Mouse (Mus musculus): ENCODE results near the gene Glrp1. TPM values are rescaled to one million over a fixed set of nuclear protein-coding genes. Genes with fewer than 3 reads are reported as not detected.

Glrp1 gene
- polyA plus RNA-seq, 1 experiment from 2014 or later: 0.11 TPM

DNA sequence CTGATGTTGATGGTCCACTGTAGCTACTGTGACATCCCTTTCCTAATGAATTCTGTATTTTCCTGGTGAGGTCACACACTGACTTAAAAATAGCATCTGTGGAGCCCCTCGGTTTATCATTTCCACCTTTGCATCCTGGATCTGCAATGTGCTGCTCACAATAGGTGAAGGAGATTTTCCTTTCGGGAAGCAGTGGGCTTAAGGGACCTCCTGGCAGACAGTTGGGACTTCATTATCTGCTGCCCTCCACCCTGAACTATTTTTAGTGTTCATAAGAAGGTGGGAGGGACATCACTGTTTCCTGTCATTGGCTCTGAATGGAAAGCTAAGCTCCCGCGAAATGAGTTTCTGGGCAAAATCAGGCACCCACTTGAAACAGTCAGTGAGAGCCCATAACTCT is 20.9 kb downstream of the Glrp1 start:
- no peak overlapping the region for H3K27ac ChIP-seq (ENCODE audit: low read depth, low read length)
- H3K9ac ChIP-seq (ENCODE audit: low read depth, low read length): no peak overlapping the region
- H3K4me3 ChIP-seq (ENCODE audit: low read length): no peak overlapping the region
- WGBS: 64% methylated on average over 4 of the region's 4 CpGs
- H3K9me3 ChIP-seq (ENCODE audit: control insufficient read depth, low read length): no peaks in the 10 kb centered on the region
- H3K4me1 ChIP-seq (ENCODE audit: control insufficient read depth, insufficient read depth, low read length): no peaks in the 10 kb centered on the region
- no peak for ATAC-seq (ENCODE audit: low FRiP score, low TSS enrichment)
- H3K4me2 ChIP-seq (replicated peaks; ENCODE audit: low read depth, low read length): no peak overlapping the region
- no peaks in the 10 kb centered on the region for H3K27me3 ChIP-seq (ENCODE audit: control insufficient read depth, insufficient read depth, low read length)
- H3K36me3 ChIP-seq (ENCODE audit: control insufficient read depth, insufficient read depth, low read length): no peaks in the 10 kb centered on the region

DNA sequence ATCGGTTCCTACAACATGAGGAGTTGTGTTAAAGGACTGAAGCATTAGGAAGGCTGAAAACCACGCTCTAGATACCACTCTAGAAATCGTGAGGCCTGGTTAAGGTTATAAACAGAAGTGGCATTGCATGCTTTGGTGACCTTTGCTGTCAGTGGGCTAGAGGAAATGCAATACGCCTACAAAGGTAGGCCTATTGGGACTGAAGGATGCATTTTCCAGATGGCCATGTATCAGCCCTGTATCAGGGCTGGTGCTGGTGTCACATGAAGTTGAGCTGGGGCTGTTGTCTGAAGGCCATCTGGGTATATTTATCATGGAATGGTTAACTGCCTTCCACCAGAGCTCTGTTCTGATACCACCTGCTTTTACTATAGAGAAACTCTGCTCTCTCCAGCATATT is 23.5 kb downstream of the Glrp1 start:
- 56% methylated on average over 4 of the region's 4 CpGs for whole genome bisulfite sequencing
- no peaks in the 10 kb centered on the region for H3K27me3 ChIP-seq (ENCODE audit: control insufficient read depth, insufficient read depth, low read length)
- no peak for ATAC-seq (ENCODE audit: low FRiP score, low TSS enrichment)

DNA sequence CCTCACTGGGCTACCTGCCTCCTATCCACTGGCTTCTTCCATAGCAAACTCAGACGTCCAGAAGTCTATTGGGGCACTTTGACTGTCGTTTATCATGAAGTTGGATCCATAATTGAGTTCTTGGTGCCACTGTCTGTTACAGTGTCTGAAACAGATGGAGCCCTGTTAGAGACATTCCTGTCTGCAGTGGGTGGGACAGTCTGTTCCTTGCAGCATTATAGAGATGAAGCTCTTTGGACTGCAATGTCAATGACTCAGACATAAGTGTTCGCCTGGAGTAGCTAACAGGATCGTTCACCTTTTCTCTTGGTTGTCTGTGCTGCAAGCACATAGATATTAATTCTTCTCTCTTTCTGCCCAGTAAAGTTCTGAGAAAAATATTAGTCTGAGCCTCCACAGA is 25.8 kb downstream of the Glrp1 start:
- no peaks in the 10 kb centered on the region for H3K9me3 ChIP-seq (ENCODE audit: control insufficient read depth, low read length)
- H3K27me3 ChIP-seq (ENCODE audit: control insufficient read depth, insufficient read depth, low read length): no peaks in the 10 kb centered on the region
- no peak overlapping the region for H3K9ac ChIP-seq (ENCODE audit: low read depth, low read length)
- H3K27ac ChIP-seq (ENCODE audit: low read depth, low read length): no peak overlapping the region
- ATAC-seq (ENCODE audit: low FRiP score, low TSS enrichment): no peak
- no peak overlapping the region for H3K4me3 ChIP-seq (ENCODE audit: low read length)
- WGBS: 78% methylated on average over 4 of the region's 4 CpGs
- H3K4me1 ChIP-seq (ENCODE audit: control insufficient read depth, insufficient read depth, low read length): no peaks in the 10 kb centered on the region
- H3K36me3 ChIP-seq (ENCODE audit: control insufficient read depth, insufficient read depth, low read length): no peaks in the 10 kb centered on the region
- H3K4me2 ChIP-seq (replicated peaks; ENCODE audit: low read depth, low read length): no peak overlapping the region

More for the DNA sequence above, 23.5 kb downstream of the Glrp1 start:
- Histone ChIP-seq H3K9me3 (ENCODE audit: control insufficient read depth, low read length) (no peaks in the 10 kb centered on the region), H3K9ac (ENCODE audit: low read depth, low read length) (no peak overlapping the region), H3K4me2 (replicated peaks; ENCODE audit: low read depth, low read length) (no peak overlapping the region), H3K4me3 (ENCODE audit: low read length) (no peak overlapping the region), H3K4me1 (ENCODE audit: control insufficient read depth, insufficient read depth, low read length) (no peaks in the 10 kb centered on the region), H3K36me3 (ENCODE audit: control insufficient read depth, insufficient read depth, low read length) (no peaks in the 10 kb centered on the region), H3K27ac (ENCODE audit: low read depth, low read length) (no peak overlapping the region)

DNA sequence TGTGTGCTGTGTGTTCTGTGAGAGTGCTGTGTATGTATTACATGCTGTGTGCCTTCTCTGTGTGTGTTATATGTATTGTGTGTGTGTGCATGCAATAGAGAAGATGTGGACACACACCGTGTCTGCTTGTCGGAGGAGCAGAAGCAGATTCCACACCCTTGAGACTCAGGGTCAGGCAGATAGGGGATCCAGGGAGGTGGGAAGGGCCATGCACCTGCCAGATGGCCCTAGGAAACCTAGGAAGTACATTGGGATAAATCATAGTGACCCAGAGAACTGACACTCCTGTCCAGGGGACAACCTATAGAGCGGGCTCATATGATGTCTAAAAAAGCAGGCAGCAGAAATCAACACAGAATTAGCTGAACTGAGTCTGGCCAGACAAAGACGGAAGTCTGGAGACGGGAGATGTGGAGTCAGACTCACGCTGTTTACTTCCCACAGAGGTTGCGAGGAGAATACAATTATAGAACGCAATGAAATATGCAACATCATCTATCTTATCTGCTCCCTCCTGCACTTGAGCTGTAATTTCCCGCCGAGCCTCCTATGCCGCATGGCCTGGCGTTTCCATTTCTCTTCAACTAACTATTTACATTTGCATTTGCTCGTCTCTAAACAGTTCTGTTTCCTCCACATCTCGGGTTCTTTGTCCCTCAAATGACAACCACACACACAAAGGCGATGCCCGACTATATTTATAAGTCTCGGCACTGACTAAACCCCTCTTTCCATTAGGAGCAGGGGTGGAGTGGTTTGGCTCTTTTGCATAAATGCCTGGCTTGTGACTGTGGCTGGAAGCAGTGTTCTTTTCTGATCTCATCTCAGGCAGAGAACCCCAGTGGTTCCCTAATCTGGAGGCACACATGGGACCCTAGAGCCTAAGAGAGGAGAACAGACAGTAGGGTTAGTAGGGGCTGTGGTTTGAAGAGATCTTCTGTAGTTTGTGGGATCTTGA is 27.4 kb downstream of the Glrp1 start:
- Histone ChIP-seq H3K9me3 (ENCODE audit: control insufficient read depth, low read length) (no peaks in the 10 kb centered on the region), H3K4me3 (ENCODE audit: low read length) (no peak overlapping the region), H3K27ac (ENCODE audit: low read depth, low read length) (no peak overlapping the region), H3K4me2 (replicated peaks; ENCODE audit: low read depth, low read length) (no peak overlapping the region), H3K9ac (ENCODE audit: low read depth, low read length) (no peak overlapping the region), H3K4me1 (ENCODE audit: control insufficient read depth, insufficient read depth, low read length) (peaks cover 3% of the 10 kb centered on the region; the same call in 1 of the 2 replicates), H3K36me3 (ENCODE audit: control insufficient read depth, insufficient read depth, low read length) (no peaks in the 10 kb centered on the region), H3K27me3 (ENCODE audit: control insufficient read depth, insufficient read depth, low read length) (no peaks in the 10 kb centered on the region)
- WGBS: 73% methylated on average over 17 of the region's 17 CpGs
- no peak for ATAC-seq (ENCODE audit: low FRiP score, low TSS enrichment)

DNA sequence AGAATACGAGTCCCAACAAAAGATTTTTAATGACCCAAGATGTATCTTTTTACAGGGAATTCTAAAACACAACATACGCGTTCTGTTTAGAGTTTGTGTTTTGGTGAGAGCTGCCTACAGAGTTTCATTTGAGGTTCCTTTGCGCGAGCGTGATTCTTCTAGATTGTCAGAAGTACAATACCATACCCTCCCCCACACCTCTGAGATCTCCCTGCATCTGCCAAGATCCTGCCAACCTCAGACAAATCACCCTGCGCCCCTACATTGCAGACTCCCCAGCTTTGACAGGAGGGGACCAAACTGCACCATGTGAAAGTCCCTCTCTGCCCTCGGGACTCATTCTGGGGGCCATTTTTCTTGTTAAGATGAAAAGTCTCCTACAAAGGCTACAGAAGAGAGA is 29.3 kb downstream of the Glrp1 start:
- no peak for ATAC-seq (ENCODE audit: low FRiP score, low TSS enrichment)
- no peak overlapping the region for H3K4me3 ChIP-seq (ENCODE audit: low read length)
- no peak overlapping the region for H3K27ac ChIP-seq (ENCODE audit: low read depth, low read length)
- 69% methylated on average over 8 of the region's 8 CpGs for WGBS
- peaks cover 20% of the 10 kb centered on the region for H3K4me1 ChIP-seq (ENCODE audit: control insufficient read depth, insufficient read depth, low read length)
- no peaks in the 10 kb centered on the region for H3K36me3 ChIP-seq (ENCODE audit: control insufficient read depth, insufficient read depth, low read length)
- no peaks in the 10 kb centered on the region for H3K9me3 ChIP-seq (ENCODE audit: control insufficient read depth, low read length)
- no peak overlapping the region for H3K9ac ChIP-seq (ENCODE audit: low read depth, low read length)
- H3K27me3 ChIP-seq (ENCODE audit: control insufficient read depth, insufficient read depth, low read length): no peaks in the 10 kb centered on the region
- no peak overlapping the region for H3K4me2 ChIP-seq (replicated peaks; ENCODE audit: low read depth, low read length)

DNA sequence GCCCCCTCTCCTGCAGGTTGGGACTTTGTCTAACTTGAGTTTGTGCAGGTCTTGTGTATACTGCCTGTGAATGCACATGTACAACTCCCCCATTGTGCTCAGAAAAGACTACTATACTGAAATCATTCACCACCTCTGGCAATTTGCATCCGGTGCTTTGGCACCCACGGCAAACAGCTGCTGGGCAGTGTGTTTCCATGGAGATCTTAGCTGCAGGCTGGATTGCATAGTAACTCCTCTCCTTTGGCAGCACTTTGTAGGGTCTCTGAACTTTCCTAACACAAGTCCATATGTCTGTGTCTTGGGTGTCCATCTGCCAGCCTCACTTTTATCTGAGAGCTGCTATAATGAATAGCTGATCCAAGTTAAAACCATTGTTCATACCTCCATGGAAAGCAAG is 31.7 kb downstream of the Glrp1 start:
- no peaks in the 10 kb centered on the region for H3K27me3 ChIP-seq (ENCODE audit: control insufficient read depth, insufficient read depth, low read length)
- no peak overlapping the region for H3K4me2 ChIP-seq (replicated peaks; ENCODE audit: low read depth, low read length)
- no peak overlapping the region for H3K9ac ChIP-seq (ENCODE audit: low read depth, low read length)
- H3K27ac ChIP-seq (ENCODE audit: low read depth, low read length): no peak overlapping the region
- H3K4me1 ChIP-seq (ENCODE audit: control insufficient read depth, insufficient read depth, low read length): peaks cover 39% of the 10 kb centered on the region
- H3K4me3 ChIP-seq (ENCODE audit: low read length): no peak overlapping the region
- H3K9me3 ChIP-seq (ENCODE audit: control insufficient read depth, low read length): no peaks in the 10 kb centered on the region
- no peaks in the 10 kb centered on the region for H3K36me3 ChIP-seq (ENCODE audit: control insufficient read depth, insufficient read depth, low read length)
- whole genome bisulfite sequencing: 26% methylated on average over 2 of the region's 2 CpGs
- ATAC-seq (ENCODE audit: low FRiP score, low TSS enrichment): no peak

DNA sequence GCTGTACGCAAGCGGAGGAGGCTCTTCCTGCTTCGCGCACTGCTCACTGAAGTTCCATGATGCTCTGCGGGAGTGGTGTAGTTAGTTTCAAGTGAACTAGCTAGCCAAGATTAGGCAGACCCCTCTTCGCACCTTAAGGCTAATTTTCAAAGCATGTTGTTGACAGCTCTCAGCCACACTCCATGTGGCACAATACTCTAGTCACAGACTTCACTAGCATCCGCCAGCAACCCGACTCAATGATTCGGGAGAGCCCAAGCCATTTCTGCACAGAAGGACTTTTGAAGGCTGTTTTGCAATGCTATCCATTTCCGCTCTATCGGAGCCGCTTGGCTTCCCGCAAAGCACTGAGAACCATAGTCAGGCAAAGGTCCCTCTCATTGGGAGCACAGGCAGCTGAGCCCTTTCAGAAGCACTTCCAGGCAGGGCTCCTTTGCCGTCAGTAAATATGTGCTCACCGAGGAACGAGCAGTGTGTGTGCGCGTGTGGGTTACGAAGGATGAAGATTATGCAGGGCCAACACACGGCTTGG is 33.2 kb downstream of the Glrp1 start:
- 77% methylated on average over 20 of the region's 20 CpGs for WGBS
- H3K27me3 ChIP-seq (ENCODE audit: control insufficient read depth, insufficient read depth, low read length): no peaks in the 10 kb centered on the region
- no peaks in the 10 kb centered on the region for H3K9me3 ChIP-seq (ENCODE audit: control insufficient read depth, low read length)
- no peaks in the 10 kb centered on the region for H3K36me3 ChIP-seq (ENCODE audit: control insufficient read depth, insufficient read depth, low read length)
- H3K4me2 ChIP-seq (replicated peaks; ENCODE audit: low read depth, low read length): no peak overlapping the region
- H3K9ac ChIP-seq (ENCODE audit: low read depth, low read length): no peak overlapping the region
- peaks cover 50% of the 10 kb centered on the region for H3K4me1 ChIP-seq (ENCODE audit: control insufficient read depth, insufficient read depth, low read length)
- peak overlapping the region; percentile 91 for H3K27ac ChIP-seq (ENCODE audit: low read depth, low read length)
- ATAC-seq (ENCODE audit: low FRiP score, low TSS enrichment): no peak
- no peak overlapping the region for H3K4me3 ChIP-seq (ENCODE audit: low read length)

DNA sequence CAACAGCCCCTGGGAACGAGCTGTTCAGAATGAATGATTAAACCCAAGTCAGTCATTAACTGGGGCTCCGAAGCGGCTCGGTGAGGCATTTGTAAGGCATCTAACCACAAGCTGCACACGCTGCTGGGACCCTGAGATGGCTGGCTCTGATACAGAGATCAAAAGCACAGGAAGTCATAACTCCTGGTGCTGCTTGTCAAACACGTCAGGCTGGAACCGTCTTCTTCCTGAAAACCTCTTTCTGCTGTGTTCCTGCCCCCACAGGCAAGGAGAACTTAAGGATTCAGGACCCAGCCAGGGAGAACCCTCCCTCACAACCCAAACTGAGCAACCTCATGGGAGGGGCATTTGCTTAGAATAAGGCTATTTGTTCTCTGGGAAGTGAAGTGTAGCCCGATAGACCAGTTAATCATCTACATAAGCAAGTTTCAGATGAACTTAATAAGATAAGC is 34.3 kb downstream of the Glrp1 start:
- H3K9me3 ChIP-seq (ENCODE audit: control insufficient read depth, low read length): no peaks in the 10 kb centered on the region
- no peak overlapping the region for H3K9ac ChIP-seq (ENCODE audit: low read depth, low read length)
- 2% methylated on average over 8 of the region's 8 CpGs for WGBS
- no peak overlapping the region for H3K4me3 ChIP-seq (ENCODE audit: low read length)
- ATAC-seq (ENCODE audit: low FRiP score, low TSS enrichment): peak; percentile 89
- H3K36me3 ChIP-seq (ENCODE audit: control insufficient read depth, insufficient read depth, low read length): no peaks in the 10 kb centered on the region
- peak overlapping the region; percentile 91 for H3K27ac ChIP-seq (ENCODE audit: low read depth, low read length)
- H3K4me2 ChIP-seq (replicated peaks; ENCODE audit: low read depth, low read length): no peak overlapping the region
- no peaks in the 10 kb centered on the region for H3K27me3 ChIP-seq (ENCODE audit: control insufficient read depth, insufficient read depth, low read length)
- peaks cover 52% of the 10 kb centered on the region for H3K4me1 ChIP-seq (ENCODE audit: control insufficient read depth, insufficient read depth, low read length)

DNA sequence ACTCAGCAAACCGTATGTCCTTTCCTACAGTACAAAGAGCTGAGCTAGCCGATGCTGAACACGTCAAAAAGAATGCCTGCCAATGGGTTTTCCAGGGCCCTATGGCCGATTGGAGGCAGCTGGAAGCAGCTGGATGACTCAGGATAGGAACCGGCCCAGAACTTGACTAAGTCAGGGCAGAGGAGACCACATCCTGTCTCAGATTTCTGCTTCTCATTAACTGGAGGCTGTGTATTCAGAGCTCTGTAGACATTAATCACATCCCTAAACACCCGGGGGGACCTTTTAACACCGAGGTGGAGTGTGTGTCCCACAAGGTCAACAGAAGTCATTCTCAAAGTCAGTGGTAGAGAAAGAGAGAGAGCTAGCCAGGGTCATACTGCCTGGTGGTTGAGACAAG is 35.3 kb downstream of the Glrp1 start:
- WGBS: 2% methylated on average over 7 of the region's 7 CpGs
- no peak overlapping the region for H3K9ac ChIP-seq (ENCODE audit: low read depth, low read length)
- ATAC-seq (ENCODE audit: low FRiP score, low TSS enrichment): peak; percentile 72
- no peak overlapping the region for H3K4me2 ChIP-seq (replicated peaks; ENCODE audit: low read depth, low read length)
- no peak overlapping the region for H3K4me3 ChIP-seq (ENCODE audit: low read length)
- no peaks in the 10 kb centered on the region for H3K9me3 ChIP-seq (ENCODE audit: control insufficient read depth, low read length)
- H3K36me3 ChIP-seq (ENCODE audit: control insufficient read depth, insufficient read depth, low read length): no peaks in the 10 kb centered on the region
- H3K27me3 ChIP-seq (ENCODE audit: control insufficient read depth, insufficient read depth, low read length): no peaks in the 10 kb centered on the region
- peak overlapping the region; percentile 91 for H3K27ac ChIP-seq (ENCODE audit: low read depth, low read length)
- peaks cover 56% of the 10 kb centered on the region for H3K4me1 ChIP-seq (ENCODE audit: control insufficient read depth, insufficient read depth, low read length)

Data from kidney, embryonic 14.5 days (tissue).